Mouse (Mus musculus) kidney, adult 11 months (tissue): Measurements from ENCODE around the gene Diras1.

Experiments used
- DNase-seq: peaks from one replicate; pipeline ENCODE4 v3.0.0; 2022

Gene Diras1

GRCm38 (mm10) chr10:81027331-81027730 lies 1.9 kb upstream of the Diras1 start:
- DNase-seq, result no peak

GRCm38 (mm10) chr10:81026857-81027256 lies 1.4 kb upstream of the Diras1 start:
- DNase-seq, result no peak

DNA sequence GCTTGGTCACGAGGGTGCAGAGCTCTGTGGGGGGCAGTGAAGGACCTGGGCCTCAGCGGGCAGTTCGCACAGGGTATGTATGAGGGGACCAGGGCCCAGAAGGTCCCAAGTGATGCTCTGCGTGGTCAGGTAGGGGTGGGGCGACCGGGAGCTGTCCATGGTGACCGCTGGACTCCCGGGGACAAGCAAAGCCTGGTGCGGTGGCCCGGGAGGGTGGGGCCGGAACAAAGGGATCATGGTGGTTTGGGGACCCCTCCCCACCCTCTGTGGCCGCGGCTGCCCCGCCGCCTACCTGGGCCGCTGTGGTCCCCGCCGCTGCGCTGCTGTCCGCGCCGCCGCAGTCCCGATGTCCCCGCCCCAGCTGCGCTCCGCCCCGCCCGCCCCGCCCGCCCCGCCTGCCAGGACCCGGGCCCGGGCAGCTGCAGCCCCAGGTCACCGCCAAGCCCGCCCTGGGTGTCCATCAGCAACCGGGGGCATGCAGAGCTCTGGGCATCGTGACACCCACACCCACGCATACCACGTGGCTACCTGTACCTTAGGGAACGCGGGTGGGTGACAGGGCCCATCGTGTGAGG lies 328 bp downstream of the Diras1 start:
- DNase-seq, result no peak

- no peak for DNase-seq
Observed at GRCm38 (mm10) chr10:81024346-81024937, 1.0 kb downstream of the Diras1 start.

- no peak for DNase-seq
Observed at GRCm38 (mm10) chr10:81022744-81023143, 2.7 kb downstream of the Diras1 start.

- no peak for DNase-seq
Observed at GRCm38 (mm10) chr10:81021547-81022110, 3.8 kb downstream of the Diras1 start.

GRCm38 (mm10) chr10:81020207-81020606 lies 5.3 kb downstream of the Diras1 start:
- no peak for DNase-seq

DNA sequence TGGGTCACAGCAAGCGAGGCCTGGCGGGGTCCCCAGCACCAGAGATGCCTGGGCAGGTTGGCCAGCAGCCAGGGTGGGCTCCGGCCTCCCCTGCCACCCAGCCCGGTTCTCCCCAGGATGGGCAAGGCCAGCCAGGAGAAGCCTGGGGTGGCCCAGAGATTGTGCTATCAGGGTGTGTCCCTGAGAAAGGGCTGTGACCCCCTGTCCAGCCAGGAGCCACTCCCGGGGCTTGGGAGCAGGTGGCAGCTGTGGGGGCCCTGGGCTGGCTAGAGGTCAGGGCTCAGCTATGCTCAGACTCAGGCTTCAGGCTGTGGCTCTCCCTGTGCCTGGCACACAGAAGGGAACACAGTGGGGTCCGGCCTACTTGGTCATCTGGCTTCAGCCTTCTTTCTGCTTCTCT lies 5.8 kb downstream of the Diras1 start:
- no peak for DNase-seq

DNA sequence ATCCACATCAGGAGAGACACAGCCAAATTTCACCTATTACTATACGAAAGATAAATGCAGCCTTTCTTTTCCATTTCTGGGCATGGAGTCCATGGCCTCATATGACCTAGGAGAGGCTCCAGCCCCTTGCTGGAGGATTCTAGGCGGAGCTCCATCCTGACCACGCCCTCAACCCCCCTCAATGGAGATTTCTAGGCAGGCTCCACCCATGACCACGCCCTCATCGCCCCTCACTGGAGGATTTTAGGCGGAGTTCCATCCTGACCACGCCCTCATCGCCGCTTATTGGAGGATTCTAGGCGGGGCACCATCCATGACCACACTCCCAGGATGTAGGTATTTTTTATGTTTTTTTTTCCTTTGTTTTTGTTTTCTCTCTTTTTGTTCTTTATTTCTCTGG lies 7.1 kb downstream of the Diras1 start:
- DNase-seq, result no peak

DNA sequence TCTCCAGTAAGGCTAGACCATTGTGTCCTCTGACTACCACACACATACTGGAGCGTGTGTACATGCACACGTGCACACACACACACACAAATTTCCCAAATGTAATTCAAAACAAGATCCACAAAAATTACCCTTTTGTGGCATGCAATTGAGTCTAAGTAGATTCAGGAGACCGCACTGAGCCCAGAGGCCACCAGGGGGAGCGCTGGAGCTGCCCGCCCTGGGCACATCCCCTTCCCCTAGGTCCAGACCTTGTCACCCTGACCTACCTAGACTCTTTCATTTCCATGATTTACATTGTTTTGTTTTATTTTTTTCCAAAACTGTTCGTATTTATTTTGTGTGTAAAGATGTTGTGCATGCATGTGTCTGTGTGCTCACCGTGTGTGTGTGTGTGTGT lies 8.8 kb downstream of the Diras1 start:
- DNase-seq, result peak; percentile 34

GRCm38 (mm10) chr10:81015666-81016065 lies 9.8 kb downstream of the Diras1 start:
- DNase-seq, result no peak

DNA sequence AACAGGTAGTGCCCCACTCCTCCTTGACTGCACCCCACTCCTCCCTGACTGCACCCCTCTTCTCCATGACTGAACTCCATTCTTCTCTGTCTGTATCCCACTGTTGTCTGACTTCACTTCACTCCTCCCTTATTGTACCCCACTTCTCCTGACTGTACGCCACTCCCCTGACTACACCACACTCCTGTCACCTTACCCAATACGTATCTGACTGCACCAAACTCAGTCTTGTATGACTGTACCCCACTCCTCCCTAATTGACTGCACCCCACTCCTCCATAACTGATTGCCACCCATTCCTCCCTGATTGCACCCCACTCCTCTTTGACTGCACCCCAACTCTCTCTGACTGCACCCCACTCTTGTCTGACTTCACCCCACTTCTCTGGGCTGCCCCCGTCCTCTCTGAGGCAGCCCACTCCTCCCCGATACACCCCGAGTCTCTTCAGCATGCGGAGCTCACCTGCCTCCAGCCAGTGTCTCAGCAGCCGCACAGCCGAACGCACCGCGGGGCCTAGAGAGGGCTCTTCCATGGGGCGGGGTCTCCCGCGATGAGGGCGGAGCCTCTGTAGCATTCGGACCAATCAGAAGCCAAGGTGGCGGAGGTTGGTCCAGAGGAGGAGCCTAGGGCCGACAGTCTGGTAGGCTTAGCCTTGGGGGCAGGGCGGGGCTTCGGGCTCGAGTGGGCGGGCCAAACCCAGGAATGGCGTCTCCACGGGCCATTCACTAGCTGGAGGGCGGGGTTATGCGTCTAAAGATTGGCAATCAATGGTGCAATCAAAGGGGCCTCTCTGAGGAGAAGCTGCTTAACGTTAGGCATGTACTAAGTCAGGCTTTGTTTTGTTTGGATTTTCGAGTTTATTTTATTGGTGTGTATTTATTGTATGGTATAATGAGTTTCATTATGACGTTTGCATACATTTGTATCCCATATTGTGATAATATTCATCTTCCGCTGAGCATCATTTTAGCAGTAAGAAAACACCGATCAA lies 10.8 kb downstream of the Diras1 start, which contains the start of gene Gng7:
TSS of gene Gng7 (minus strand) at position 553 of the 992 bp plus-strand sequence.
- peak; percentile 95 for DNase-seq

DNA sequence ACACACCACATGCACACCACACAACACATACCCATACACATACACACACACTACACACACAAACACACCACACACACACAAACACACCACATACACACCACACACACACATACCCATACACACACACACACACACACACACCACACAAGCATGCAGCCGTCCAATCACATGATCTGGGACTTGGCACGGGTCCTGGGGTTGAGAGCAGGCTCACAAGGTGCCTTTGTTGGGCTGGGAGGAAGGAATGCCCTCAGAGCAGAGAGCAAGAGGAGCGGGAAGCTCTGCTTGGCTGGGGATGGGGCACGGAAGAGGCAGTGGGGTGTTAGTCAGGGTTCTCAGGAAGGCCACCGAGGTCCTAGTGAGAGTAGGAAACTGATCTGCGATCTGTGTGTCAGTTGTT lies 14.6 kb downstream of the Diras1 start:
- peak; percentile 30 for DNase-seq

- no peak for DNase-seq
Observed at GRCm38 (mm10) chr10:81007240-81007639, 18.2 kb downstream of the Diras1 start.

DNA sequence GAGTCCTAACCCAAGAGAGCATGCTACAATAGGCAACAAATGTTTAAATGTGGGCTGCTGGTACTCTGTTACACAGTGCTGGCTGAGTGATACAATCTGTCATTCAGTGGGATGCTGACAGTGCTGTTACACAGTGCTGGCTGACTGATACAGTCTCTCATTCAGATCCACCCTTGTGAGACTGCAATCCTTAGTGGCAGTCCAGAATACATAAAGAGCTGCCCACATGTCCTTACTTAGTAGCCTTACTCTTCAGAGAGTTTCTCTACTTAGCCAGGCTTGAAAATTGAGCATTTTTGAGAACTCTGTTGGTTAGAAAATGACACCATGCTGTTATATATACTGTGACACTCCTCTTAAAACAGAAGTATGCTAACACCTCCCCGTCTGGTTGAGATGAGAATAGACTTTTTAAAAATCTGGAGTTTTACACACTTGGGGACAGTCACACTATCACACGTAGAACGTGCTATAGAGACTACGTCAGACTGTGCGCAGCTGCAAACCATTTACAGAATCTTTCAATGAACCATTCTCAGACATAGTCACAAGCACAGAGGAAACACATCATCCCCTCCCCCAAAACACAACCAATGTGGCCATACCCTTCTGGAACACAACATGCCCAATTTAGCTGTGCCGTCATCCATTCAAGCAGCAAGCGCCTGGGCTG lies 19.3 kb downstream of the Diras1 start:
- DNase-seq, result no peak

- no peak for DNase-seq
Observed at GRCm38 (mm10) chr10:81001161-81001560, 24.3 kb downstream of the Diras1 start.

- DNase-seq, result no peak
Observed at GRCm38 (mm10) chr10:81000197-81001062, 25.0 kb downstream of the Diras1 start.

GRCm38 (mm10) chr10:80999362-81000196 lies 25.9 kb downstream of the Diras1 start:
- peak; percentile 80 for DNase-seq

DNA sequence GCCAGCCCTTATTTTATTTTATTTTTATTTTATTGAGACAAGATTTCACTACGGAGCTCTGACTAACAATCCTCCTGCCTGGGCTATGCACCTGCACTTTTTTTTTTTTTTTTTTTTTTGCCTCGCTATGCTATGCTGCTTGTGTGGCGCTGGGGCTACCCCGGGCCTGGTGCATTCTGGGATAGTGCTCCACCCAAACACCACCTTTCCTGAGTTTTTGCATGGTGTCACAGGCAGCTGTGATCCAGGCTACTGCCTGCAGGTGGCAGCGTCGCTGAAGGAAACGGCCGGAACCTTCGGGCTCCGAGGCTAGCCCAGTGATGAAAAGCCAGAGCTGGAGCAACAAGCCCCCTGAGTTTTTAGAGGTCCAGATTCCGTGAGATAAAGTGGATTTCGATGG lies 26.7 kb downstream of the Diras1 start:
- DNase-seq, result no peak

- no peak for DNase-seq
Observed at GRCm38 (mm10) chr10:80998021-80998420, 27.4 kb downstream of the Diras1 start.

DNA sequence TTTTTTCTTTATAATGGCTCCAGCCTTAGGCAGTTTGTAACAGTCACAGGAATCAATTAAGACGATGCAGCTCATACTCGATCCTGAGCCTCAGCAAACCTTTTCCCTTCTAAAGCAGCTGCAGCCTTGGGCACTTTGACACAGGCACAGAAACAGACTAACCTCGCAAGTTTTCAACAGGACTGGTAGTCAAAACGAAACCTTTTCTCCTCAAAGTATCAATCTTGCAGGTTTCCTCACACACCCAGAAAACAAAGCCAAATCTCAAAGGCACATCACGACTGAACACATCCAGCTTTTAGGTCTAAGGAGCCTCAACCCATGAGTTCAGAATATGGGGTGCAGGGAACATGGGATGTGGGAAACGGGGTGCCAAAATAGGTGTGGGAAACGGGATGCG lies 28.1 kb downstream of the Diras1 start:
- no peak for DNase-seq
